Mouse (Mus musculus): ENCODE measurements around the gene Tmem114. TPM values are rescaled to one million over a fixed set of nuclear protein-coding genes. Genes with fewer than 3 reads are reported as not detected.

Tmem114 gene
- polyA plus RNA-seq, 1 experiment from 2014 or later: not detected

DNA sequence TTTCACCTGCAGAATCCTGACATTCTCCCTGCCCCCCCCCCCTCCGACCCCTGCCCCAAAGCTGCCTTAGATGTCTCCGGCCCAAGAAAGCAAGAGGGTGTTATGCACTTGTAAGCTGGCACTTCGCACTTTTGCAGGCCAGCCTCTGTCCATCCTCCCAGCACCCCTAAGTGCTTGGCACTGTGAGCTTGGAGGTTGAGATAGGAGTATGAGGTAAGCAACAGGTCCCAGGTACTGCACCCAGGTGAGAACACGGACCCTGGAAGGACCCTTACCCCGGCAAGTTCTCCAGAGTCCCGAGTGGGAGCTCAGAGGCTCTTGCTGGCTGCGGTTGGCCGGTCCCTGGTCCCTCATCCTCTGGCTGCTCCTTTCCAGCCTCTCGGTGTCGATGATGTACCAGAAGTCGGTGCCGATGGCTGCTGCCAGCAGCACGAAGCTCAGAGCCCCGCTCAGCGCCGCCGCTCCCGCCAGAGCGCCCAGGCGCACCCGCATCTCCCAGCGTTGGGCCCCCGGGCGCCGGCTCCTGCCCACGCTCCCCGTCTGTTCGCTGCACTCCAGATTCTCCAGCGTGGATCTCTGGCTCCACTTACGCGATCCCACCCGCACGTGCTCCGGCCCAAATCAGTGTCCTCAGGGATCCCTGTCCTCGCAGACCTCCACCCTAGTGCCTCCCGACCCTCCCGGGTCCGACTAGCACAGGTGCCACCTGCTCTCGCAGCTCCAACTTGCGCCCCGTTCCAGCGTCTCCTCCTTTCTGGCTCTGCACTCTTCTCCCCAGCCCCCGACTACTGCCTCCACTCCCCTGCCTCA is 570 bp downstream of the Tmem114 start:
- Histone ChIP-seq H3K9me3 (no peaks in the 10 kb centered on the region), H3K4me2 (replicated peaks) (peak overlapping the region; percentile 61), H3K4me3 (peak overlapping the region; percentile 39), H3K27ac (replicated peaks) (no peak overlapping the region), H3K27me3 (peaks cover 52% of the 10 kb centered on the region), H3K9ac (replicated peaks) (peak overlapping the region; percentile 39; the same call in 1 of the 2 replicates), H3K36me3 (no peaks in the 10 kb centered on the region), H3K4me1 (peaks cover 10% of the 10 kb centered on the region; the same call in 1 of the 2 replicates)
- ATAC-seq (ENCODE audit: low FRiP score, low read depth): no peak
- 4% methylated on average over 42 of the region's 43 CpGs for WGBS

DNA sequence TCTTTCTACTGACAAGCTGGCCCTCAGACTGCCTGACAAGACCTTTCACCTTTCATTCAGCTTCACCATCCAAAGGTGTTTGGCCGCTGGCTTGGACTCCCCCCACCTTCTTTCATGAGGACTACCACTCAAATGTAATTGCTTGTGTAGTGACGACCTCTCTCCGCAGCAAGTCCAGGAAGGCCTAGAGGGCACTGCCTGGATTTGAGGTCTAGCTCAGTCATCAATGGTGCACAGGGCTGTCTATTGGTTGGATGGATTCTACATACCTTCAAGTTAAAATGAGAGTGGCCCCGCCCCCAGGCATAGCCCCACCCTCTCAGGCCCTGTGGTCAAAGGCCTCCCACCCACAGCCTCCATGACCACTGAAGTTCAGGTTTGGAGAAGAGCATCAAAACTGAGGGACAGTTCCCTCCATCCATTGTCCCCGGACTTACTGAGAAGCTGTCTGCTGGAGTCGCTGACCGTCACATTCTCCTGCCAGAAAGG is 1.3 kb downstream of the Tmem114 start:
- ATAC-seq (ENCODE audit: low FRiP score, low read depth): no peak
- no peak overlapping the region for H3K4me2 ChIP-seq (replicated peaks)
- WGBS: 43% methylated on average over 7 of the region's 7 CpGs
- peaks cover 10% of the 10 kb centered on the region; the same call in 1 of the 2 replicates for H3K4me1 ChIP-seq
- H3K27ac ChIP-seq (replicated peaks): no peak overlapping the region
- H3K4me3 ChIP-seq: no peak overlapping the region
- no peaks in the 10 kb centered on the region for H3K36me3 ChIP-seq
- no peak overlapping the region for H3K9ac ChIP-seq (replicated peaks)
- peaks cover 52% of the 10 kb centered on the region for H3K27me3 ChIP-seq
- H3K9me3 ChIP-seq: no peaks in the 10 kb centered on the region

DNA sequence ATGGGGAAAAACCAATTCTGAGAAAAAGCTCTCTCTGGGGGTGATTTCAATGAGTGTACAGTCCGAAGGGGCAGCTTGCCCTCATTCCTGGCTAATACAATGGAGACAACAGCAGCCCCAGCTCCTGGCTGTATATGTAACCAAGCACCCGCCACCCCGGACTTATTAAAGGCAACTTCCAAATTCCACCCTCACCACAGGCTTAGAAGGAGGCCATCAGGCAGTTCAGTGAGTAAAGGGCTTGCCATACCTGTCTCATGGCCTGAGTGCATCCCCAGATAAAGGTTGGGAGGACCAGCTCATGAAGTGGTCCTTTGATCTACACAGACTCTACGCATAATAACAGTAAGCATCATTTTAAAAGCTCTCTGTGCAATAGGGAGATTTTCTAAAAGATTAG is 4.1 kb downstream of the Tmem114 start:
- Histone ChIP-seq H3K4me3 (no peak overlapping the region), H3K36me3 (no peaks in the 10 kb centered on the region), H3K9ac (replicated peaks) (no peak overlapping the region), H3K4me2 (replicated peaks) (no peak overlapping the region), H3K27me3 (peaks cover 33% of the 10 kb centered on the region), H3K4me1 (peaks cover 19% of the 10 kb centered on the region; the same call in 1 of the 2 replicates), H3K27ac (replicated peaks) (no peak overlapping the region), H3K9me3 (no peaks in the 10 kb centered on the region)
- no peak for ATAC-seq (ENCODE audit: low FRiP score, low read depth)
- 91% methylated on average over 4 of the region's 4 CpGs for WGBS

- Histone ChIP-seq H3K9me3 (no peaks in the 10 kb centered on the region), H3K9ac (replicated peaks) (no peak overlapping the region), H3K4me2 (replicated peaks) (no peak overlapping the region), H3K4me1 (peaks cover 19% of the 10 kb centered on the region; the same call in 1 of the 2 replicates), H3K4me3 (no peak overlapping the region), H3K27ac (replicated peaks) (no peak overlapping the region), H3K36me3 (no peaks in the 10 kb centered on the region), H3K27me3 (peaks cover 28% of the 10 kb centered on the region)
- 76% methylated on average over 10 of the region's 10 CpGs for WGBS
- no peak for ATAC-seq (ENCODE audit: low FRiP score, low read depth)
Measured at GRCm38 (mm10) chr16:8420381-8420780, 4.6 kb downstream of the Tmem114 start.

DNA sequence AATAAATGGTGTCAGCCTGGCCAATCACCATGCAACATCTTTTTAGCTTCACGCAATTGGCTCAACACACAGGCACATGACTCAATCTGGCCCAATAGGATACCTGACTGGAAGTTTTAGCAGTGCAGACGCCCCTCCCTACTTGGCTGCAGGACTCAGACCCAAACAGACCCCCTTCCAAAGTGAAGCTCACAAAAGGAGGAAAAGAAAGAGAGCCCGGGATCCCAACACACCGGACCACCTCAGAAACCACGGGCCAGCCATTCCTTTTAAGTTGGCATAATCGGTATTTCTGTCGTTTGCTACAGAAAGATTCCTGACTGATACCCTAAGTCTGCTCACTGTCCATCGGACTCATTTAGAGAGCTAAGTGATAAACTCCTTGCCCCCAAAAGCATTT is 5.3 kb downstream of the Tmem114 start:
- no peak for ATAC-seq (ENCODE audit: low FRiP score, low read depth)
- WGBS: 93% methylated on average over 8 of the region's 8 CpGs
- no peak overlapping the region for H3K4me2 ChIP-seq (replicated peaks)

DNA sequence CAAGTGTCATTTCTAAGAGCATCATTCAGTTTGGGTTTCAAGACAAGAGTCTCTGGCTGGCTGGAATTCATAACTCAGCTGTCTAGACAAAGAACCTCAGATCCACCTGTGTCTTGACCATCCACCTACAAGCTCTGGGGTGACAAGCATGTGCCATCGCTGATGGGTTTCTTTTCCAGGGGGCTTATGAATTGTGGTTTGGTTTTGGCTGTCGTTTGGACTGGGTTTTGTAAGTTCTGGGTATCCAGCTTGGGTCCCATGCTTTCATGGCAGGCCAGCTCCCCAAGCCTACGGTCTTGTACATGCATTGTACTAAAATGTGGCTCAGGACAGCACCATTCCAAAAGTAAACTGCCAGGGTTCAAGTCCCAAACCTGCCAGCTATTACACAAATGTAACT is 6.8 kb downstream of the Tmem114 start:
- Histone ChIP-seq H3K4me1 (0 out of 2 replicates have a peak, but pooled peaks cover 9% of the 10 kb centered on the region), H3K9me3 (no peaks in the 10 kb centered on the region), H3K36me3 (no peaks in the 10 kb centered on the region), H3K9ac (replicated peaks) (no peak overlapping the region), H3K27me3 (peaks cover 8% of the 10 kb centered on the region), H3K4me3 (no peak overlapping the region), H3K4me2 (replicated peaks) (no peak overlapping the region), H3K27ac (replicated peaks) (no peak overlapping the region)
- WGBS: 85% methylated on average over 3 of the region's 3 CpGs
- no peak for ATAC-seq (ENCODE audit: low FRiP score, low read depth)

More for the DNA sequence above, 5.3 kb downstream of the Tmem114 start:
- H3K9me3 ChIP-seq: no peaks in the 10 kb centered on the region
- H3K4me3 ChIP-seq: no peak overlapping the region
- no peaks in the 10 kb centered on the region for H3K36me3 ChIP-seq
- H3K9ac ChIP-seq (replicated peaks): no peak overlapping the region
- H3K27ac ChIP-seq (replicated peaks): no peak overlapping the region
- H3K4me1 ChIP-seq: peaks cover 16% of the 10 kb centered on the region; the same call in 1 of the 2 replicates
- H3K27me3 ChIP-seq: peaks cover 21% of the 10 kb centered on the region

DNA sequence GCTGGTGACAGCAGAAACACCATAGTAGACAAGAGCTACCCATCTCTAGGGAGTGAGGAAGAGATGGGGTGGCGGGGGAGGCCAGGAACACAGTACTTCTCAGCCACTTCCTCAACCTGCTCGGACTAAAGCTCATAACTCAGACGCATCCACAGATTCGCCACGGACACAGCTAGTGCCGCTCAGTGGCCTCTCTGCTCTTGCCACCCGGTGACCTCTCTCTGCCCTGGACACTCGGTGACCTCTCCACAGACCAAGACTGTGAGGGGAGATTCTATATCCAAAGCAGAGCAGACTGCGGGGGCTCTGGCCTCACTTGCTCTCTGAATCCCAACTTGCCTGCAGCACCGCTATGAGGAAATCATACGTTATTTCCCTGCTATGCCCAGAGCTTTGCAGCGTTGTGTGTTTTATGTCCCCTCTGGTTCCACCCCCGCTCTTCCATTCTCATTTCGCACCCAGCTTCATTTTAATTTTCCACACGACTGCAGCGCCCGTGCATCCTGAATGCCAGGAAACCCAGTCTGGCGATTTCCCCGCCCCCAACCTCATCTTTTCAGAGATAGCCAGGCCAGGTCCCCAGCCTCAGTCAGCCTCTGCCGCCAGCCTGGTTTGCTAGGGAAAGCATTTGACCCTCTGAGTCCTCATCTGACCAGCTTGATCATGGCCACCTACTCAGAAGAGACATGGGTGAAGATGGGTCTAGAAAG is 7.8 kb downstream of the Tmem114 start:
- Histone ChIP-seq H3K36me3 (no peaks in the 10 kb centered on the region), H3K4me1 (0 out of 2 replicates have a peak, but pooled peaks cover 9% of the 10 kb centered on the region), H3K4me3 (no peak overlapping the region), H3K9ac (replicated peaks) (no peak overlapping the region), H3K27ac (replicated peaks) (no peak overlapping the region), H3K4me2 (replicated peaks) (no peak overlapping the region), H3K27me3 (0 out of 2 replicates have a peak, but pooled peaks cover 3% of the 10 kb centered on the region), H3K9me3 (no peaks in the 10 kb centered on the region)
- WGBS: 61% methylated on average over 20 of the region's 20 CpGs
- no peak for ATAC-seq (ENCODE audit: low FRiP score, low read depth)

DNA sequence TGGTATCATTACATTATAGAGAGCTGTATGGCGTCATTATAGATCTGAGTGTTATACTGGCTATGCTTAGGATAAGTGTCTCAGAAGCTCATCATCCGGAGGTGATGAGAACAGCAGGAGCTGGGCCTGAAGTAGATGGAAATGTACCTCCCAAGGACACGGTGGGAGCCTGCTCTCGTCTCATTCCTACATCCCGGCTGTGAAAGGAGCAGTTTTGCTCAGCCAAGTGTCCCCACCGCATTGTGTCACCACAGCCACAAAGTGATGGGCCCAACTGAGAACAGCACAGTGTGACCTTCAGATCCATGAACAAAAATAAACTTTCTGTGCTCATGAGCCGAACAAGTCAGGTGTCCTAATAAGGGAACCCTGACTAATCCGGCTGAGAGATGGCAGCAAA is 8.9 kb downstream of the Tmem114 start:
- Histone ChIP-seq H3K4me3 (no peak overlapping the region), H3K9me3 (no peaks in the 10 kb centered on the region), H3K4me2 (replicated peaks) (no peak overlapping the region), H3K9ac (replicated peaks) (no peak overlapping the region), H3K4me1 (0 out of 2 replicates have a peak, but pooled peaks cover 9% of the 10 kb centered on the region), H3K36me3 (no peaks in the 10 kb centered on the region), H3K27ac (replicated peaks) (no peak overlapping the region), H3K27me3 (peaks cover 12% of the 10 kb centered on the region)
- 86% methylated on average over 8 of the region's 8 CpGs for whole genome bisulfite sequencing
- no peak for ATAC-seq (ENCODE audit: low FRiP score, low read depth)

- Histone ChIP-seq H3K27me3 (peaks cover 21% of the 10 kb centered on the region), H3K9ac (replicated peaks) (no peak overlapping the region), H3K27ac (replicated peaks) (no peak overlapping the region), H3K9me3 (no peaks in the 10 kb centered on the region), H3K4me1 (0 out of 2 replicates have a peak, but pooled peaks cover 13% of the 10 kb centered on the region), H3K4me3 (no peak overlapping the region), H3K36me3 (no peaks in the 10 kb centered on the region), H3K4me2 (replicated peaks) (no peak overlapping the region)
- no peak for ATAC-seq (ENCODE audit: low FRiP score, low read depth)
- 70% methylated on average over 8 of the region's 8 CpGs for WGBS
Measured at GRCm38 (mm10) chr16:8413441-8413840, 11.5 kb downstream of the Tmem114 start.

DNA sequence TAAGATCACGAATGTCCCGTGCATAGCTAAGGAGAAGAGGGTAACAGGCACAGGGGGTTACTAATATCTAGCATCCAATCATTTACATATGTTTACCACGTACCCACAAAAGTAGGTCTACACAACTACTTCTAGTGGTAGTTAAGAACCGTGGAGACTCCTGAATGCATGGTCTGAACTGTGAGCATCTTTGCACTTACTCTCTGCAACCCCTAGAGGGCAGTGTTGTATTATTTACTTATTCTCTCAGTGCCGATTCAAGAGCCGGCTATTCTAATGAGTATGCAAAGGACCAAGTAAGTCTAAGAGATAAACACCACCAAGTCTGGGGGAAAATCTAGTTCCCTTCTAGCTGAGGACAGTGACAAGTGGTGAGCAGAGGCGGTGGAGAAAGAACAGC is 12.7 kb downstream of the Tmem114 start:
- no peaks in the 10 kb centered on the region for H3K36me3 ChIP-seq
- H3K9ac ChIP-seq (replicated peaks): no peak overlapping the region
- ATAC-seq (ENCODE audit: low FRiP score, low read depth): peak; percentile 55
- WGBS: 21% methylated on average over 7 of the region's 7 CpGs
- 0 out of 2 replicates have a peak, but pooled peaks cover 8% of the 10 kb centered on the region for H3K4me1 ChIP-seq
- H3K27me3 ChIP-seq: peaks cover 31% of the 10 kb centered on the region
- no peak overlapping the region for H3K4me2 ChIP-seq (replicated peaks)
- H3K9me3 ChIP-seq: no peaks in the 10 kb centered on the region
- no peak overlapping the region for H3K4me3 ChIP-seq
- H3K27ac ChIP-seq (replicated peaks): no peak overlapping the region

DNA sequence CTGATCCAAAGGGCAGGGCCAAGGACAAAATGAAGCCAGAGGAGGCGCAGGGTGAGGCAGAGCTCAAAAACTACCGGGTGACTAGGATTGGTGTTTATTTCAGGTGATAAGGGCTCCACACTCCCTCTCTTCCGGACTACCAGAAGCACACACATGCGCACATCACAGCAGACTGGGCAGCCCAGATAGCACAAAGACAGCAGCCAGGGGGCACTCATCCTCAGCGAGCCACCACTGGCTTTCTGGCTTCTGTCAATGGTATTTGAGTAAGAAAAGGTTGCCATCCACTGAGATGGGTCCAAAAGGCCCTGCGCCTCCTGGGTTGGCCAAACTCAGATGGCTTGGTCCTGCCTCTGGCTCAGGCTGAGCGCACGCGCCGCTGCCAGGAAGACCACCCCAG is 15.7 kb downstream of the Tmem114 start:
- Histone ChIP-seq H3K27ac (replicated peaks) (no peak overlapping the region), H3K4me3 (no peak overlapping the region), H3K27me3 (peaks cover 42% of the 10 kb centered on the region), H3K36me3 (no peaks in the 10 kb centered on the region), H3K9me3 (no peaks in the 10 kb centered on the region), H3K4me1 (0 out of 2 replicates have a peak, but pooled peaks cover 5% of the 10 kb centered on the region), H3K9ac (replicated peaks) (no peak overlapping the region), H3K4me2 (replicated peaks) (0 out of 2 replicates have a peak overlapping the region, but pooled peaks have one; percentile 17)
- ATAC-seq (ENCODE audit: low FRiP score, low read depth): no peak
- WGBS: 23% methylated on average over 10 of the region's 10 CpGs

DNA sequence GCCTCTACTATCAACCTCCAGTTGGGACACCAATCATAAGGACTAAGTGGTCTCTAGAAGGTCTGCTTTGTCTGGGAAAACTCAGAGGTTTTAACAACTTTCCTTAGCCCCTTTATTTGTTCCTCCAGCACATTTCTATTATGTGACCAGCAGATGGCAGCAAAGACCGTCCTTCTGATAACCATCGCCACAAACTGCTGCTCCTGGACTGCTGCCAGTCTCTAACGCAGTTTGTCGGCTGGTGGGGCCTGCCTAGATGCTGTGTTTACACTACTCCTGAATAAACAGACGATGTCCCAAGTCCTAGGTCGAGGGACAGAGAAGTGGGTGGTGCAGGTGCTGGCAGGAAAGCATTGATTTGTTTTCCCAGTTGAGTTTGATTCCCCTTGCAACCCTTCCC is 18.2 kb downstream of the Tmem114 start:
- Histone ChIP-seq H3K27me3 (peaks cover 36% of the 10 kb centered on the region), H3K9me3 (no peaks in the 10 kb centered on the region), H3K36me3 (no peaks in the 10 kb centered on the region), H3K4me3 (no peak overlapping the region), H3K9ac (replicated peaks) (no peak overlapping the region), H3K27ac (replicated peaks) (no peak overlapping the region), H3K4me1 (0 out of 2 replicates have a peak, but pooled peaks cover 6% of the 10 kb centered on the region), H3K4me2 (replicated peaks) (no peak overlapping the region)
- peak; percentile 48; the same call in 1 of the 2 replicates for ATAC-seq (ENCODE audit: low FRiP score, low read depth)
- 2% methylated on average over 6 of the region's 6 CpGs for whole genome bisulfite sequencing
